Mouse (Mus musculus) hindbrain, embryonic 16.5 days (tissue): ENCODE results near the gene Styk1. TPM values are rescaled to one million over a fixed set of nuclear protein-coding genes. Genes with fewer than 3 reads are reported as not detected.

Source experiments
- ATAC-seq: fragments of 200-750 bp; cut with Nextera tagmentation; 2 replicates; pipeline ENCODE4 v1.8.0; 2017; ENCODE audit warnings: moderate TSS enrichment, moderate library complexity
- H3K27ac ChIP-seq: fragments of 300-500 bp; sonication (generic); 2 replicates; pipeline ENCODE4 v1.5.1; 2014; ENCODE audit warnings: low read depth, mild to moderate bottlenecking, control low read depth, low read length, moderate library complexity
- H3K27me3 ChIP-seq: fragments of 300-500 bp; sonication (generic); replicated peaks from 2 replicates; pipeline ENCODE4 v1.6.1; 2014; ENCODE audit warnings: low read length; ENCODE audit not compliant: control insufficient read depth, insufficient read depth
- H3K36me3 ChIP-seq: fragments of 300-500 bp; sonication (generic); 2 replicates; pipeline ENCODE4 v1.6.1; 2014; ENCODE audit warnings: mild to moderate bottlenecking, low read length, moderate library complexity, mixed read lengths; ENCODE audit not compliant: control insufficient read depth, insufficient read depth
- H3K4me1 ChIP-seq: fragments of 300-500 bp; sonication (generic); 2 replicates; pipeline ENCODE4 v1.6.1; 2014; ENCODE audit warnings: low read depth, low read length; ENCODE audit not compliant: control insufficient read depth, insufficient read depth
- H3K4me2 ChIP-seq: fragments of 300-500 bp; sonication (generic); 2 replicates; pipeline ENCODE4 v1.6.1; 2014; ENCODE audit warnings: mild to moderate bottlenecking, low read length, control low read depth, moderate library complexity
- H3K4me3 ChIP-seq: fragments of 300-500 bp; sonication (generic); 2 replicates; pipeline ENCODE4 v1.5.1; 2014; ENCODE audit warnings: mild to moderate bottlenecking, low read length, control low read depth, moderate library complexity
- H3K9ac ChIP-seq: fragments of 300-500 bp; sonication (generic); 2 replicates; pipeline ENCODE4 v1.6.1; 2014; ENCODE audit warnings: low read depth, mild to moderate bottlenecking, control low read depth, low read length, moderate library complexity
- H3K9me3 ChIP-seq: fragments of 300-500 bp; sonication (generic); 2 replicates; pipeline ENCODE4 v1.6.1; 2014; ENCODE audit warnings: mild to moderate bottlenecking, low read length, moderate library complexity; ENCODE audit not compliant: control insufficient read depth
- WGBS: fragments of 180-500 bp; shearing (Covaris S2); extraction: QIAGEN DNeasy Blood & Tissue Kit; methylation state at CpG from one replicate; pipeline ENCODE4 v1.1.7; 2014; 5-methylcytosine and 5-hydroxymethylcytosine counted together
- polyA plus RNA-seq: library from polyadenylated mRNA; unstranded; fragments of >200 nt; fragmentation: Nextera tagmentation; extraction: Ambion mirVana; gene quantifications from 2 replicates; pipeline ENCODE4 v1.2.1, GENCODE M21; 2015

Styk1 gene
- polyA plus RNA-seq, 1 experiment from 2014 or later, result 7.4 TPM

DNA sequence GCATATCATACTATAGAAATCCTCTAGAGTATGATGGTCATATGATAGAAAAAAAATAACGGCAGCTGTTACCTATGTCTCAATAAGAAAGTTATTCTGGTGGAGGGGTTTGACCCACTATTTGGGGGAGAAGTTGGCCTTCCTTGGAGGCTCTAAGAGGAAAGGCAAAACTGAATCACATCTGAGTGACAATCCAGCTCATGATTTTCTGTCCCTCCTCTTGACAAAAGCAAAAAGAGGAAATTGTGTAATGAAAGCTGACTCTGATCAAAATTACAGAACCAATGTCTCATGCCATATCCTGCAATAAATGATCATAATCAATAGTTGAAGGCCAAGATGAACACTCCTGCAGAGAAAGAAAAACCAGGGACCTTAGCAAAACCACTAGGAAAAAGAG, 81.1 kb downstream of the Styk1 start:
- Histone ChIP-seq H3K4me3 (no peak overlapping the region), H3K9me3 (no peaks in the 10 kb centered on the region), H3K4me1 (no peaks in the 10 kb centered on the region), H3K27me3 (no peaks in the 10 kb centered on the region), H3K36me3 (no peaks in the 10 kb centered on the region), H3K4me2 (no peak overlapping the region), H3K9ac (no peak overlapping the region), H3K27ac (no peak overlapping the region)
- WGBS, result 93% methylated on average over 1 of the region's 1 CpGs
- no peak for ATAC-seq

GRCm38 (mm10) chr6:131270312-131270711, 83.1 kb downstream of the Styk1 start:
- ATAC-seq, result no peak
- H3K9ac ChIP-seq, result no peak overlapping the region
- no peak overlapping the region for H3K4me2 ChIP-seq
- no peak overlapping the region for H3K27ac ChIP-seq
- H3K9me3 ChIP-seq, result no peaks in the 10 kb centered on the region
- no peaks in the 10 kb centered on the region for H3K4me1 ChIP-seq
- 63% methylated on average over 1 of the region's 1 CpGs for WGBS
- H3K36me3 ChIP-seq, result no peaks in the 10 kb centered on the region
- no peak overlapping the region for H3K4me3 ChIP-seq
- H3K27me3 ChIP-seq, result no peaks in the 10 kb centered on the region

- no peak overlapping the region for H3K4me3 ChIP-seq
Measured at GRCm38 (mm10) chr6:131269599-131269998, 83.8 kb downstream of the Styk1 start.

DNA sequence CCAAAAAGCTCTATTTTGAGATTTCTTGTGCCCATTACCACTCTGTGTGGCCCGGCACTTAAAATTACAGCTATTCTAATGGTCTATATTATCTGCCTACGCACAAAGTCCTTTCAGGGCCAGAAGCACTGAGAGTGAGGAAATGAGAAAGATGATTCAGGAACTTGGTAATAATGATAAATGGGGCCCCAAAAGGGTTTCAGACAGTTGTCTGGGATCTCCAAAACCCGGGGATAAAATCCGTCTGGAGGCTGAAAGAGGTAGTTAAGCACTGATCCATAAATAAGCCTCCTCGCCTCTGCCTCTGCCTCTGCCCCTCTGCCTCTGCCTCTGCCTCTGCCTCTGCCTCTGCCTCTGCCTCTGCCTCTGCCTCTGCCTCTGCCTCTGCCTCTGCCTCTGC, 89.2 kb downstream of the Styk1 start:
- 91% methylated on average over 5 of the region's 5 CpGs for WGBS
- Histone ChIP-seq H3K4me1 (no peaks in the 10 kb centered on the region), H3K4me2 (no peak overlapping the region)

More at GRCm38 (mm10) chr6:131269599-131269998, 83.8 kb downstream of the Styk1 start:
- Histone ChIP-seq H3K9me3 (no peaks in the 10 kb centered on the region), H3K27me3 (no peaks in the 10 kb centered on the region), H3K27ac (no peak overlapping the region), H3K36me3 (no peaks in the 10 kb centered on the region), H3K4me1 (no peaks in the 10 kb centered on the region), H3K9ac (no peak overlapping the region), H3K4me2 (no peak overlapping the region)
- 89% methylated on average over 2 of the region's 2 CpGs for WGBS
- no peak for ATAC-seq

GRCm38 (mm10) chr6:131262778-131263177, 90.6 kb downstream of the Styk1 start:
- Histone ChIP-seq H3K27ac (no peak overlapping the region), H3K4me1 (no peaks in the 10 kb centered on the region), H3K4me3 (no peak overlapping the region), H3K36me3 (no peaks in the 10 kb centered on the region), H3K9ac (no peak overlapping the region), H3K4me2 (no peak overlapping the region), H3K9me3 (no peaks in the 10 kb centered on the region), H3K27me3 (no peaks in the 10 kb centered on the region)
- ATAC-seq, result no peak
- 76% methylated on average over 3 of the region's 3 CpGs for WGBS

More for the DNA sequence above, 89.2 kb downstream of the Styk1 start:
- no peak for ATAC-seq
- no peak overlapping the region for H3K9ac ChIP-seq
- H3K36me3 ChIP-seq, result no peaks in the 10 kb centered on the region
- H3K9me3 ChIP-seq, result no peaks in the 10 kb centered on the region
- no peaks in the 10 kb centered on the region for H3K27me3 ChIP-seq
- H3K27ac ChIP-seq, result no peak overlapping the region
- H3K4me3 ChIP-seq, result no peak overlapping the region

DNA sequence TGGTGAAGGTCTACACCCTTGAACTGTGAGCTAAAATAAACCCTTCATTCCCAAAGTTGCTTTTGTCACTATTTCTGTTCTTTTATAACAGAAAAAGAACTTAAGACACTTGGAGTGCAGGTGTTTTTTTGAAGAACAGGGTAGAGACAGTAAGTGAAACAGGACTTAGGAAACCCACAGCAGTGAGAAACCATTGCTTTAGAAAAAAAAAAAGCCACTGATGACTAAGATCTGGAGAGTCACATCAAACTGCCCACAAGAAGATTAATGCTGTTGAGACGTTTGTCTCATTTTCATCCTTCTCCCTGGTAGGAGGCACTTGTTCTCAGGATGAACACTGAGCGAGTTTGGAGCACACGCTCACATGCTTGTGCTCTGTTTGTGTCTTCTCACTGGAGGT, 91.4 kb downstream of the Styk1 start:
- Histone ChIP-seq H3K4me3 (no peak overlapping the region), H3K36me3 (no peaks in the 10 kb centered on the region), H3K27me3 (no peaks in the 10 kb centered on the region), H3K9ac (no peak overlapping the region), H3K4me1 (no peaks in the 10 kb centered on the region), H3K4me2 (no peak overlapping the region), H3K9me3 (no peaks in the 10 kb centered on the region), H3K27ac (no peak overlapping the region)
- 83% methylated on average over 3 of the region's 3 CpGs for WGBS
- ATAC-seq, result no peak

Other genes with a start within 250 kb of the Styk1 start
- gene Klra2, start 106.2 kb downstream of the Styk1 start, polyA plus RNA-seq, result 0.09 TPM in 1 of 2 replicates, not detected in the other
- gene Magohb, start 60.4 kb downstream of the Styk1 start, polyA plus RNA-seq, result 29.5 and 30.1 TPM in 2 replicates
- 19.8 and 23.5 TPM in 2 replicates for gene Ybx3, start 34.9 kb upstream of the Styk1 start, polyA plus RNA-seq
- not detected in 2 replicates for gene 5430401F13Rik, start 132.8 kb upstream of the Styk1 start, polyA plus RNA-seq
- not detected in 2 replicates for gene Gm6619, start 132.8 kb upstream of the Styk1 start, polyA plus RNA-seq